Mouse (Mus musculus) hindbrain, postnatal 0 days (tissue): ENCODE measurements around the gene Syt8. TPM values are rescaled to one million over a fixed set of nuclear protein-coding genes. Genes with fewer than 3 reads are reported as not detected.

Experiments
- ATAC-seq: fragments of 200-750 bp; cut with Nextera tagmentation; 2 replicates; pipeline ENCODE4 v1.8.0; 2017; ENCODE audit warnings: mild to moderate bottlenecking, moderate TSS enrichment, moderate library complexity
- DNase-seq: peaks from one replicate; pipeline ENCODE4 v3.0.0-alpha.2; 2015; ENCODE audit warnings: low spot score
- H3K27ac ChIP-seq: fragments of 300-500 bp; sonication (generic); 2 replicates; pipeline ENCODE4 v1.5.1; 2014; ENCODE audit warnings: mild to moderate bottlenecking
- H3K27me3 ChIP-seq: fragments of 300-500 bp; sonication (generic); 2 replicates; pipeline ENCODE4 v1.6.1; 2014; ENCODE audit warnings: low read length, mixed read lengths; ENCODE audit not compliant: insufficient read depth
- H3K36me3 ChIP-seq: fragments of 300-500 bp; sonication (generic); 2 replicates; pipeline ENCODE4 v1.6.1; 2014; ENCODE audit warnings: low read length, mixed read lengths; ENCODE audit not compliant: insufficient read depth
- H3K4me1 ChIP-seq: fragments of 300-500 bp; sonication (generic); 2 replicates; pipeline ENCODE4 v1.6.1; 2014; ENCODE audit warnings: antibody characterized with exemption, low read length, mixed read lengths; ENCODE audit not compliant: insufficient read depth
- H3K4me2 ChIP-seq: fragments of 300-500 bp; sonication (generic); 2 replicates; pipeline ENCODE4 v1.6.1; 2014; ENCODE audit warnings: low read depth, mild to moderate bottlenecking, low read length, moderate library complexity, mixed read lengths
- H3K4me3 ChIP-seq: fragments of 300-500 bp; sonication (generic); 2 replicates; pipeline ENCODE4 v1.5.1; 2014; ENCODE audit warnings: low read length
- H3K9ac ChIP-seq: fragments of 300-500 bp; sonication (generic); replicated peaks from 2 replicates; pipeline ENCODE4 v1.6.1; 2014; ENCODE audit warnings: mild to moderate bottlenecking, low read length, moderate library complexity, mixed read lengths
- H3K9me3 ChIP-seq: fragments of 300-500 bp; sonication (generic); 2 replicates; pipeline ENCODE4 v1.6.1; 2016; ENCODE audit warnings: low read length, mixed read lengths
- CTCF ChIP-seq: IDR thresholded peaks from 2 replicates; pipeline ENCODE4 v1.5.1; 2016; ENCODE audit warnings: antibody characterized with exemption, control low read depth, low read depth
- WGBS: fragments of 180-500 bp; shearing (Covaris S2); extraction: QIAGEN DNeasy Blood & Tissue Kit; methylation state at CpG from one replicate; pipeline ENCODE4 v1.1.7; 2014; 5-methylcytosine and 5-hydroxymethylcytosine counted together
- polyA plus RNA-seq: library from polyadenylated mRNA; unstranded; fragments of >200 nt; fragmentation: Nextera tagmentation; extraction: Ambion mirVana; gene quantifications from 2 replicates; pipeline ENCODE4 v1.2.1, GENCODE M21; 2015
- total RNA-seq: library from RNA; depleted of rRNA; stranded (reverse); fragments of >200 nt; gene quantifications from 2 replicates; pipeline ENCODE4 v1.2.3, GENCODE M21; 2014

Syt8 gene
- total and polyA plus RNA-seq, 2 experiments from 2014 or later, result not detected

DNA sequence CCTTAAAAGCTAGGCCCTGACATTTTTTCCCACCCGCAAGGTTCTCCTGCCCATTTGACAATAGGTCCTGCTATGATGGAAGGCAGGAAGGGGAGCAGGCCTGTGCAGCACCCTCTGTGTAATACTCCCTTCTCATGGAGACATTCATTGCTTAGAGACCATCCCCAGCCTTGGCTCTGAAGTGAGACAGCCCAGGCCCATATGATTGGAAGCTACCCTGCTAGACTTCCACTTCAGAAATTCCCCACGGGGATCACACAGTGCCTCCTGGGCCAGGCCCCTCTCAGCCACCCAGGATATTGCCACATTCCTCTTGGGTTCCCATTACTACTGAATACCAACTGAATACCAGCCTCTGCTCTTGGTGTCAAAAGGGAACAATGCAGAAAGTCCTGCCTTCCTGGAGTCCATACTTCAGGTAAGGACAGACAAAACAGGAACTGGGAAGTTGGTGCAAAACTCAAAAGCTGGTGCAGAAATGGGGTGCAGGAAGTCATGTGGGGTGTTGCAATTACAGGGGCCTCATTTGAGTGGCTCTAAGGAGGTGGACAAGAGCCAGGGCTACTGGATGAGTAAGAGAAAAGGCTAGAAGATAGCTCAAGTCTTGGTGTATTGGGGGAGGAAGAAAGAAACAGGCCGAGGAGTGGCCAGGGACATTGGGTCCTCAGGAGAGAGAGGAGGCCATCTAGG is 44.5 kb upstream of the Syt8 start:
- Histone ChIP-seq H3K27ac (no peak overlapping the region), H3K4me3 (no peak overlapping the region), H3K4me2 (no peak overlapping the region), H3K9me3 (no peaks in the 10 kb centered on the region), H3K36me3 (peaks cover 2% of the 10 kb centered on the region; the same call in 1 of the 2 replicates), H3K27me3 (no peaks in the 10 kb centered on the region), H3K4me1 (peaks cover 16% of the 10 kb centered on the region), H3K9ac (no peak overlapping the region)
- no peak for ATAC-seq
- WGBS, result 86% methylated on average over 3 of the region's 3 CpGs
- no peak for DNase-seq
- TF ChIP-seq CTCF, result no peak

DNA sequence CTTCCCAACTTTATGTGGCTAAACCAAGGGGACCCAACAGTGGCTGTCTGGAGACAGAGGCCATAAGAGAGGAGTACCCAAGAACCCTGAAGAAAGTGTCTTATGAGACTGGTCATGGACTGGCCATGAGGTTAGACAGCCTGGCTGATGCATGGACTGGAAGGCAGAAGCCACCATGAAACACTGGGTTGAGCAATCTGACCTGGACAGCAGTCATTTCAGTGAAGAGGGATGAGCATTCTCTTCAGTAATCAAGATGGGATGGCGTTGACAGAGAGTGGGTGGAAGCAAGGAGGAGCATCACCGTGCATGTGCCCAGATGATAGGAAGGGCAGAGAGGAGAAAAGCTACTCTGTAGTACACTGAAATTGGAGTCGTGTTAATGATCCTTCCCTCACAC is 43.5 kb upstream of the Syt8 start:
- Histone ChIP-seq H3K9ac (no peak overlapping the region), H3K4me3 (no peak overlapping the region), H3K27ac (no peak overlapping the region), H3K4me2 (no peak overlapping the region), H3K27me3 (no peaks in the 10 kb centered on the region), H3K36me3 (no peaks in the 10 kb centered on the region), H3K4me1 (peaks cover 10% of the 10 kb centered on the region), H3K9me3 (no peaks in the 10 kb centered on the region)
- ATAC-seq, result no peak
- no peak for TF ChIP-seq CTCF
- whole genome bisulfite sequencing, result 78% methylated on average over 3 of the region's 3 CpGs
- no peak for DNase-seq

DNA sequence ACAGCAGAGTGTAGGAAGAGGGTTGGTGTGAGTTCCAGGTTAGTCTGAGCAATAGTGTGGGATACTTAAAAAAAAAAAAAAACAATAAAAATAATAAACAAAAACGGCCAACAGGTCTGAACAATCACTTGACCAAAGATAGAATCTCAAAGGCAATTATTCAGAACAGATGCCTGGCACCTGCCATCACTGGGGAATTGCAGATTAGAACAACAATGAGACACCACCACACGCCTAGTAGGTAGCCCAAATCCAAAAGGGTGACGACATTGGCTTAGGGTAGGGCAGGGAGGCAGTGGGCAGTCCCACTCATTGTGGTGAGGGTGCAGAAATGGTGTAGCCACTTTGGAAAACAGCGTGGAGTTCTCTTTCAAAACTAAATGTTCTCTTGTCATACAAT is 43.0 kb upstream of the Syt8 start:
- TF ChIP-seq CTCF, result no peak
- Histone ChIP-seq H3K4me2 (no peak overlapping the region), H3K27ac (no peak overlapping the region), H3K9ac (no peak overlapping the region), H3K36me3 (no peaks in the 10 kb centered on the region), H3K4me1 (peaks cover 5% of the 10 kb centered on the region), H3K9me3 (no peaks in the 10 kb centered on the region), H3K4me3 (no peak overlapping the region), H3K27me3 (no peaks in the 10 kb centered on the region)
- ATAC-seq, result no peak
- 64% methylated on average over 4 of the region's 4 CpGs for WGBS
- DNase-seq, result no peak

DNA sequence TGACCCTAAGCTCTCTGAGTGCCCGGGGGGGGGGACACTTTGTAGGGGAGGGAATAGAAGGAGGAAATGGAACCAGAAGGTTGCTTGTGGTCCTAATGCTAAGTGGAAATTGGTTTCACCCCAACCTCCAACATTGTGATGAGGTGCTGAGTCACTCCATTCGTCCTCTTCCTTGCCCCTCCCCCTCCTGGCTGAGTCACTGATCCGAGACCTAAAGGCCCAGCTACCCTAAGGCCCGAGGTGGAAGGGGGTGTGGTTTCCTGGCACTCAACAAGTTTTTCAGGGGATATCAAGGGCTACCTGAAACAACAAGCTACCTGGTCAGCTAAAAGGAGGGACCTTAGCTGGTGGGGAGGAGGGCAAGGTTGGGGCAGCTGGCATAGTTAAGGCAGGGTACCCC is 41.5 kb upstream of the Syt8 start:
- H3K9ac ChIP-seq, result no peak overlapping the region

DNA sequence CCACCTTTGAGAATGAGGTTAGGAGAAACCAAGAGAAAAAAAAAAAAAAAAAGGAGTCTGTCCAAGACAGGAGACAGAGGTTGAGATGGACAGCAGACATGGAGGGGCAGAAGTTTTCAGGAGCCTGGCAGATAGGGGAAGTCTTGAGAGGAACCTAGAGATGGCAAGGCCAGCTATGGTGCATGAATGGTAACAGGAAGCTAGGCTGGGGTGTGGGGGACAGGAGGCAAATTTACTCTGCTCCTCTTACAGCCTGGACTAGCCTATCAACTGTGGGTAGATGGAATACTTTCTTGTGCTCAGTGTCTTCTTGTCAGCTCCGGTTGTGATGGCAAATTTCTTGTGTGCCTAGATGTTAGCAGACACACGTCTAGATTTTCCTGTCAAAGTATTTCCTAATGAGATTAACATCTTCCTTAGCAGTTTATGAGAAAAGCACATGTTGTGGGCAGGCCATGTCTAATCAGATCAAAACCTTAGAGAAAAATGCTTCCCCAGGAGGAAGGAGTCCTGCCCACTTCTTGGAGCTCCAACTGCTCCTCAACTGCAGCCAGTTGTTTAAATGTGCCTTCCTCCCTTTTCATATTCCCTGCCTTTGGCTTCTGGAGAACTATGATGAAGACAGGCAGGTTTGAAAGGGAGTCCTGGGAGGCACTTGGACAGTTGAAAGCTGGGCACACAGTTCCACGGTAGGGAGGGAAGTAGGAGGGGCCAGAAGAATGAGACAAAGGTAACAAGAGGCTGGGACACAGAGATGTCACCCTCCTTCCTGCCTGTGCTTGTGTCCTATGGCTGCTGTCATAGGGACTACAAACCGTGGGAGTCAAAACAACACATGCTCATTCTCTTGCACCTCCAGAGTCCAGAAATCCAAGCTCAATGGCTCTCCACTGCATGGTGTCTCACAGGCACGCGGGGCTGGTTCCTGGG is 40.1 kb upstream of the Syt8 start:
- no peak for DNase-seq
- no peak for ATAC-seq
- H3K9ac ChIP-seq, result no peak overlapping the region
- H3K27me3 ChIP-seq, result no peaks in the 10 kb centered on the region
- H3K36me3 ChIP-seq, result no peaks in the 10 kb centered on the region
- H3K4me2 ChIP-seq, result no peak overlapping the region
- H3K4me3 ChIP-seq, result no peak overlapping the region
- H3K4me1 ChIP-seq, result no peaks in the 10 kb centered on the region
- TF ChIP-seq CTCF, result no peak
- H3K27ac ChIP-seq, result no peak overlapping the region
- no peaks in the 10 kb centered on the region for H3K9me3 ChIP-seq
- WGBS, result 66% methylated on average over 6 of the region's 6 CpGs

More for the DNA sequence above, 41.5 kb upstream of the Syt8 start:
- Histone ChIP-seq H3K9me3 (no peaks in the 10 kb centered on the region), H3K4me3 (no peak overlapping the region), H3K4me1 (no peaks in the 10 kb centered on the region), H3K36me3 (no peaks in the 10 kb centered on the region), H3K27me3 (no peaks in the 10 kb centered on the region), H3K27ac (no peak overlapping the region), H3K4me2 (no peak overlapping the region)
- WGBS, result 26% methylated on average over 4 of the region's 4 CpGs
- ATAC-seq, result no peak
- DNase-seq, result no peak
- no peak for TF ChIP-seq CTCF

DNA sequence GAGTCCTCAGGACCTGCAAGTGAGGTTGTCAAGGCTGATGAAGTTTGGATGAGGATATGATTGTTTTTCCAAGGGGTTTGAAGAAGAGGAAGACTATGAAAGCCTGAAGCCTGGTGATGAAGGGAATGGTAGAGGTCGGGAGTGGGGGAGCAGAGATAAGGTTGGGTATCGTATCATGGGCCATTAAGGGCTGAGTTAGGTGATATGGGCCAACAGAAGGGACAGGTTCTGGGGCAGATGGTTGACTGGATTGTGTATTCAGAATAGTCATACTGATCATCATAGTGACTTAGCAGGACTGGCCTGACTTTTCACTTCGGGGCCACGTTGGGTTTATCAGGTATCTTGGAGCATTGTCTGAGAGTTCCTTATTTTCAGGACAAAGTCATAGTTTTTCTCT is 39.2 kb upstream of the Syt8 start:
- no peak for TF ChIP-seq CTCF
- DNase-seq (no peak), ATAC-seq (no peak)
- Histone ChIP-seq H3K9me3 (no peaks in the 10 kb centered on the region), H3K4me2 (no peak overlapping the region), H3K4me3 (no peak overlapping the region), H3K9ac (no peak overlapping the region), H3K36me3 (no peaks in the 10 kb centered on the region), H3K27ac (no peak overlapping the region), H3K27me3 (no peaks in the 10 kb centered on the region), H3K4me1 (no peaks in the 10 kb centered on the region)
- 89% methylated on average over 4 of the region's 4 CpGs for WGBS
